Mouse (Mus musculus): Measurements from ENCODE around the gene Gata3.

Gene Gata3

GRCm38 (mm10) chr2:9872682-9873081, 17.2 kb downstream of the Gata3 start:
- peak in 1 of 2 experiments; percentile 27 for DNase-seq (ENCODE audit: low spot score in 2 of 2)

GRCm38 (mm10) chr2:9871798-9872197, 18.0 kb downstream of the Gata3 start:
- peak in 1 of 2 experiments; percentile 31 for DNase-seq (ENCODE audit: low spot score in 2 of 2)

GRCm38 (mm10) chr2:9871141-9871716, 18.6 kb downstream of the Gata3 start:
- DNase-seq (ENCODE audit: low spot score in 2 of 2), result peak; percentile 43 to 52

DNA sequence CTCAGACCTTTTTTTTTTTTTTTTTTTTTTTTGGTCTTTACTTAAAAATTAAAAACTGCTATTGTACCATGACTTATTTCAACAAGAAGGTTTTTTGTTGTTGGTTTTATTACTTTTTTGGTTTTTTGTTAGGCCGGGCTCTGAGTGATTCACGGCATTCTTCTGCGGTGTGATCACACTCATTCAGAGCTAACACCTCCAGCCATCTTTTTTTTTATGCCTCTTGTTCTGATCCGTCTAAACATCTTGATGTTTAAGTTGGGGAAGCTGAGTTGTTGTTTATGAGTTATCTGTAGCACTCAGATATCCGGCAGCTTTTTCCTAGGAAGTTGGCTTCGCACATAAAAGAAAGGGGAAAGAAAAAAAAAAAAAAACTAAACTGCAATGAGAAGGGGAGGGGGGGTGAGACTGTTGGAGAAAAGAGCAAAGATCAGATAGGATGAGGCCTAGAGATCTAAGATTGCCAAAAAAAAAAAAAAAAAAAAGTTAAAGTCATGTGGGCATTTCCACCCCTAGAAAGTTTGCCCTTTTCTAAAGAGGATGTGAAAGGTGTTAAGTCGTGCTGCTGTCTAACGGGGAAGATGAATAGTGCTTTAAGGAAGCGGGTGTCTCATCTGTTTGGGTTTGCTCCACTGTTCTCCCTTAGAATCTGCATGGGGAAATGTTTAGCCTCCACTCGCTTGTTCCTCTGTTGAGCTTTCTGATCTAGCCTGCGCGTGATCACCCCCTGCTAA, 22.6 kb downstream of the Gata3 start:
- DNase-seq (ENCODE audit: low spot score in 2 of 2), result no peak

GRCm38 (mm10) chr2:9860698-9861097, 29.1 kb downstream of the Gata3 start:
- no peak for DNase-seq (ENCODE audit: low spot score in 2 of 2)

GRCm38 (mm10) chr2:9855861-9856260, 34.0 kb downstream of the Gata3 start:
- DNase-seq (ENCODE audit: low spot score in 2 of 2), result no peak

GRCm38 (mm10) chr2:9852851-9853576, 36.8 kb downstream of the Gata3 start:
- DNase-seq (ENCODE audit: low spot score in 2 of 2), result no peak

- no peak for DNase-seq (ENCODE audit: low spot score in 2 of 2)
Measured at GRCm38 (mm10) chr2:9835195-9835594, 54.6 kb downstream of the Gata3 start.

DNA sequence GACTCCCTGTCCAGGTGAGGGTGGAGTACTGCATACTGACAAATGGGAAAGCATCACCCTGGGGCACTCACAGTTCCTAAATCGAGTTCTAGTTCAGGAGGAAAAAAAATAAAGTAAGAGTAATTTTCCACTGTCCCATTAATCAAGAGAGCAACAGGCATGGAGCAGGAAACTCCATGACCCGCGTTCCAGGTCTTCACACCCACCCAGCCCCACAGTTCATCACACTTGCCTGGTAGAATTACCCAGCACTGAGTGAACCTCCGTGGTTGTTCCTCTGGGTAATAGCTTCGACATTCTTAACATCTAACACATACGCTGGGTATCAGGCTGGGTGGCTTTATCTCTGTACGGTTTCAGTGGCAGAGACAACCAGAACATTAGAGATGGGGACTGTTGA, 56.1 kb downstream of the Gata3 start:
- DNase-seq (ENCODE audit: low spot score in 2 of 2), result no peak

DNA sequence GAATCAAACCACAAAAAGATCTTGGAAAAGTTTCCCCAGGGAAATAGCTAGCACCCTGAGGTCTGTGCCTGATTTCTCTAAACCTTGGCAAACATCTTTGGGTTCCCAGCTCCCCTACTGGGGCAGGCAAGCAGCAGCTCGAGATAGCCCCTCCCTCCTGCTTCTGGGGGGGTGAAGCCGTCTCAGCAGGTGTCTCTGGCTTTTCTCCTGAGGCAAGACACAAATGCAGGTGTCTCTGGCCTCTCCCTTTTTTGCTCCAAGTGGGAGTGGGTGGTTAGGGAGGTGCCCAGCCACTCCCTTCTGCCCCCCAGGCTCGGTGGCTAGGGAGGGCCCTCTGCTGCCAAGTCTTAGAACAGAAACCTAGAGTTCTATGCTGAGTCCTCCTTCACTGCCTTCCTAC, 62.2 kb downstream of the Gata3 start:
- peak; percentile 46 to 54 for DNase-seq (ENCODE audit: low spot score in 2 of 2)

GRCm38 (mm10) chr2:9820611-9821010, 69.2 kb downstream of the Gata3 start:
- DNase-seq (ENCODE audit: low spot score in 2 of 2), result no peak

DNA sequence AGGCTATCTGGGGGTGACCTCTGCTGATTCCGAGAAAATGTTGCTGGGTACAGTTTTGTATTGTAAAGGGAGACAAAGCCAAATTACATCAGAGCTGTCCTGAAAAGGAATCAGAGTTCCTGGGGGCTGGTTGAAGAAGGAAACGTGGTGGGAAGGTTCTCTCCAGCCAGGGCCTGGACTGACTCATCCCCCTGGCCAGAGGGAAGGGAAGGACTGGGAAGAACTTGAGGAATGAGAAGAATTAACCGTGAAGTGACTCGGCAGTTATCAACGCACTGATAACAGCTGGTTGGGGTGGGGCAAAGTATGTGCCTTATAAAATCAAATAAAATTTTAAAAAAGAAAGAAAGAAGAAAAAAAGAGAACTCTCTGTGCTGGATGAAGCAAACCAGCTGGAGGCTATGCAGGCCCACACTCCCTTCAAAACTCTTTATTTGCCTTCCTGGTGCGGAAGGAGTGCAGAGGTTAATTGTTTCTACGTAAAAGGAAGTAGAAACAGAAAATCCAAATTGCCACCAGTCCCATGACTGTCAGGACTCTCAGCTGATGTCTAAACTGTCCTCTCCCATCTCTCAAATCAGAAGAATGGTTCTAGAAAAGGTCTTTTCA, 71.6 kb downstream of the Gata3 start:
- no peak for DNase-seq (ENCODE audit: low spot score in 2 of 2)

Data from thymus, postnatal 10 days (tissue).